Mouse (Mus musculus) embryo, embryonic 11.5 days (tissue): ENCODE results near the gene Bag6.

Source experiments
- DNase-seq: peaks from one replicate; pipeline ENCODE4 v3.0.0-alpha.2; 2012; ENCODE audit warnings: low read depth, low spot score

Bag6 gene

GRCm38 (mm10) chr17:35166352-35167035, 31.5 kb downstream of the Bag6 start:
- DNase-seq: peak; percentile 64

- no peak for DNase-seq
Observed at GRCm38 (mm10) chr17:35167794-35168193, 32.8 kb downstream of the Bag6 start.

GRCm38 (mm10) chr17:35168541-35169207, 33.7 kb downstream of the Bag6 start:
- no peak for DNase-seq

GRCm38 (mm10) chr17:35172445-35173234, 37.7 kb downstream of the Bag6 start:
- no peak for DNase-seq

- no peak for DNase-seq
Observed at GRCm38 (mm10) chr17:35173329-35173728, 38.4 kb downstream of the Bag6 start.

GRCm38 (mm10) chr17:35174201-35174977, 39.4 kb downstream of the Bag6 start:
- DNase-seq: no peak

- no peak for DNase-seq
Observed at GRCm38 (mm10) chr17:35175382-35175781, 40.4 kb downstream of the Bag6 start.

GRCm38 (mm10) chr17:35175968-35176367, 41.0 kb downstream of the Bag6 start, which contains the start of gene Aif1:
Gene Aif1 (minus strand): TSS chr17:35176068.
- no peak for DNase-seq

GRCm38 (mm10) chr17:35178528-35178927, 43.5 kb downstream of the Bag6 start:
- no peak for DNase-seq

GRCm38 (mm10) chr17:35180093-35180492, 45.1 kb downstream of the Bag6 start:
- DNase-seq: no peak

- DNase-seq: no peak
Observed at GRCm38 (mm10) chr17:35185639-35186611, 50.9 kb downstream of the Bag6 start.

- no peak for DNase-seq
Observed at GRCm38 (mm10) chr17:35186681-35187080, 51.7 kb downstream of the Bag6 start.

- no peak for DNase-seq
Observed at GRCm38 (mm10) chr17:35187345-35187744, 52.4 kb downstream of the Bag6 start.

- no peak for DNase-seq
Observed at GRCm38 (mm10) chr17:35187959-35188610, 53.1 kb downstream of the Bag6 start, which contains the start of gene Lst1. Gene Lst1 (minus strand): TSS chr17:35188439.

- DNase-seq: no peak
Observed at GRCm38 (mm10) chr17:35189186-35189585, 54.2 kb downstream of the Bag6 start.

GRCm38 (mm10) chr17:35190096-35190495, 55.1 kb downstream of the Bag6 start:
- no peak for DNase-seq

- no peak for DNase-seq
Observed at GRCm38 (mm10) chr17:35191723-35192122, 56.7 kb downstream of the Bag6 start.

GRCm38 (mm10) chr17:35192924-35193323, 57.9 kb downstream of the Bag6 start:
- DNase-seq: no peak

- no peak for DNase-seq
Observed at GRCm38 (mm10) chr17:35193881-35194843, 59.2 kb downstream of the Bag6 start, which contains the start of gene Ltb. Gene Ltb (plus strand): TSS chr17:35194439.
